Mouse (Mus musculus) embryonic fibroblast, embryonic 13.5 days (primary cell): Measurements from ENCODE around the gene Anapc16.

Source experiments
- CTCF ChIP-seq: IDR thresholded peaks from 2 replicates; pipeline ENCODE4 v1.5.1; 2011; ENCODE audit warnings: mild to moderate bottlenecking, control low read depth, low read length, moderate library complexity, borderline replicate concordance; ENCODE audit not compliant: insufficient read depth
- POLR2A ChIP-seq: IDR thresholded peaks from 2 replicates; pipeline ENCODE4 v1.6.1; 2011; ENCODE audit warnings: low read depth, mild to moderate bottlenecking, control low read depth, low read length, moderate library complexity

DNA sequence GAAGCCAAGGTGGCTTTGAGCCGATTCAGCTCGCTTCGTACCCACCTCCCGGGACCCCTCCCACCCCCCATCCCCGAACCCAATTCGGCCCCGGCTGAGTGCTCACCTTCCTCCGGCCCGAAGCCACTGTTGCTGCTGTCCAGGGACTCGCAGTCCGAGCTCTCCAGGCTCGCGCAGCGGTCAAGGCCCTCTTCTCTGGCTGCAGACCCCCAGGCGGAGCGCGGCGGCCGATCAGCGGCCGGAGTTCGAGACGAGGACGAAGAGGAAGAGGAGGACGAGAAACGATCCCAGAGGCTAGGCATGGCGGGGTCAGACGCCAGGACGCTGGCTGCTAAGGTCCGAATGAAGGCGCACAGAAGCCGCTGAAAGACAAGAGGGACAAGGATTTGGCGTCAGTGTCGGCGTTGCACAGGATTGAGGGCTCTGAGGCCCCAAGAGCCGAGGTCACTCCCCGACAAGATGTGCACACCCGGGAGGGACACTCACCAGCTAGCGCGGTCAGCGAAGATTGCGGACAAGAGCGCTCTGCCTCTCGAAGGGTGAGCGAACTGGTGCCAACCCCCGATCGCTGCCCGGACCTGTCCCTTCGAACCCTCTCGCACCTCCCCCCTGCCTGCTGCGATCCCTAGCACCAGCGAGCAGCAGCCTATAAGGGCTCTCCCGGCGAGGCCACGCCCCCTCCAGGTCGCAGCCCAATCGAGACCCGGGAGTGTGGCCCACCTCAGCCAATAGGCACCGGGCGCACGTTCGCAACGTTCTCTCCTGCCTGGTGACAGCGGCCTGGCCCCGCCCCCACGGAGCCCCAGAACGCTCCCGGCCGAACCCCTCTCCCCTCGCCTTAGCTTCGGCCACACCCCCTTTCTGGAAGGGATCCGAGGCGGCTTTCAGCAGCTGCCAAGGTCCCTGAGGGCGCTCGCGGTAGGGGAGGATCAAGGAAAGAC is 51.5 kb downstream of the Anapc16 start, which contains the start of gene Ddit4:
- TF ChIP-seq CTCF = no peak
- TF ChIP-seq POLR2A = peak; percentile 100
